Mouse (Mus musculus) ovary, adult 18-20 months (tissue): ENCODE data around the gene Coro1c.
A peak's percentile ranks its signal among the peaks of the same experiment; 100 is the strongest.

ENCODE experiments used
- DNase-seq: peaks from one replicate; pipeline ENCODE4 v3.0.0; 2022; ENCODE audit warnings: low spot score, mixed read lengths

Gene Coro1c

DNA sequence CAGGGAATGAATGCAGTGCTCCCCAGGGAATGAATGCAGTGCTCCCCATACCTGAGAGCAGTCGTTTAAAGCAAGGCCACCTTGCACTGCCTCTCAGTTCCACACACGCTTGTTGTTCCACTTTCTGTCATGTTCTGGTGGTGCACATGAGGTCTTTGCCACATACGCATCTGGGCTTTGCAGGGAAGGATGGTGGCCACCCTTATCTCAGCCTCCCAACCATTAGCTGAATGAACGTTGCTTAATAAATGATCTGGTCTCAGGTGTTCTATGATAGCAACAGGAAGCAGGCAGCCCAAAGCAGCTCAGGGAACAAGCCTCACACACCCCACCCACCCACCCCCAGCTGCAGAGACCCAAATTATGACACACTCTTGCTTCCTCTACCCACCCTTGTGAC lies 16.1 kb upstream of the Coro1c start:
- DNase-seq, result no peak

DNA sequence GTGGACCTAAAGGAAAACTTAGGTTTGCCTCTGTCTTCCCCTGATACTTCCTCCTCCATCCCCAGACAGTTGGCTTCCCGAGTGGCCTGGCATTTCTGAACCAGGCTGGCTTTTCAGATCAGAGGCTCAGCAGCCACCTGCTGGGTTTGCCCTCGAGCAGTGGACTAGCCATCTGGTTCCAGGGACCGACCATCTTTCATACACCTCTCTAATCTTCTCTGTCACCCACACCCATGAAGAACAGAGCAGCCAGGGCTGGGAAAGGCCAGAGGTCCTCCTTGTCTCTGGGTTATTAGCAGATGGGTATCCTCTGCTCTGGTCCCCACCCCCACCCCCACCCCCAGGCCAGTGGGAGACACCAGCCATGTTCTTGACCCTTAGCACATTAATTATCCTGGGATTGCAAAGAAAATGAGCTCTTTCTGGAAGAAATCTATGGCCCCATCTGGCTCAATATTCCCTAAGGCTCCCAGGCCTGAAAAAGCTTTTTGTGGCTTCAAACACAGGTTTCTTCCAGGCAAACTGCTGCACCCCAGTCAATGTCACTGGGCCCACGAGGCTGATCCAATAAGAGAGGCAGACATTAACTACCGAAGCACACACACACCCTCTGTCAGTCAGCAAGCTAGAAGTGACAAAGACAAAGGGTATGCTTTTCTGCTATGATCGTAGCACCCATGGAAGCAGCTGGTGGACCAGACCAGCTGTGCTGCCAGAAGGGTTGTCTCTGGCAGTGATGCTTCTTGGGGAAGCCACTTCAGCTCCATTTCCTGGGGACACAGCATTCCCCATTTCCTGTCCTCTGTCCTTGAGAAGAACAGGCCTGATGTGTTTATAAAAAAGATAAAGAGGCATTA lies 13.0 kb upstream of the Coro1c start:
- no peak for DNase-seq

DNA sequence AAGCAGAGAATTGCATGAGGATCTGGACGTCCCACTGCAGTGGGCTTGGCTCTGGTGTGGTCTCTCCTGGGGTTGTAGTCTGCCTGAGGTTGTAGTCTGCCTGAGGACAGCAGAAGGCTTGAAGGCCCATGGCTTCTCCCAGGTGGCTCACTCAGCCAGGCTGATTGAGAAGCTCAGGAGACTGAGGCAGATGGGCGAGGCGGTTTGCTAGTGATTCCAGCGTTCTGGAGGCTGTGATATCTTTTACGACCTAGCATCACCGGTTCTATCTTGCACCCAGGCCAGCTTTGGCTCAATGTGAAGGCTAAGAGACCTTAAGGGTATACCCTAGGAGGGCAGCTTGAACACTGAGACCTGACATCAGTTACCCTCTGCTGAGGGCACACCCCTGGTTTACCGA lies 10.5 kb upstream of the Coro1c start:
- no peak for DNase-seq

DNA sequence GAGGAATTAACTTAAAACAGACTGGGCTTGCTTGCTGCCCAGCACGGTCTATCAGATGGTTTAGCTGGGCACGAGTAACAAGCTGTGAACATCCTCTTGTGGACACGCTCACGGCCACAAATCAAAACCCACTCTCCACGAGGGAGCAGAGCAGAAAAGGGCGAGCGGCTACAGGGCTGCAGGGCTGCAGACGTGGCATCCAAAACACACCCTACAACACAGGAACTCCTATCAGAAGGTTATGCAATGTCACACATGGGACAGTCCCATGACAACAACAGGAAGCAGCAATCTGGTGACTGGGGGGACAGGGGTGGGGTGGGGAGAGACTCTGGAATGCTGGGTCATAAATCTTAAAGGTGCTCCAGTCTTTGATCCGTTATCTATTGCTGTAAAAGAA lies 10.1 kb upstream of the Coro1c start:
- DNase-seq, result no peak

DNA sequence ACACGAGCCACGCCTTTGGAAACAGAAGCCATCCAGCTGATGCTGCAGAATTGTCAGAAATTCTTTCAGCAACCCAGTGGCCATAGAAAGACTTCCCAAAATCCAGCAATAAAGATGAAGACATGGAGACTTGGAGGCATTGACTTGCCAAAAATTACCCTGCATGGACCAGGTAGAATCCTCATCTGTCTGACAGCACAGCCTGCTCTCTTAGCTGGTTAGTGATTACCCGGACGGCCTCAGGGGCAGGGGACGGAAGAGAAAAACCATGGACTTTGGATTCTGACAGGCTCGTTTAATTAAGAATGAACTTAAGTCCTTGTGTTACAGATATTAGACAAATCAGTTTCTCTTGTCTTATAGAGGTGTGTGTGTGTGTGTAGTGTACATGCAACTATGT lies 2.1 kb upstream of the Coro1c start:
- DNase-seq, result no peak

DNA sequence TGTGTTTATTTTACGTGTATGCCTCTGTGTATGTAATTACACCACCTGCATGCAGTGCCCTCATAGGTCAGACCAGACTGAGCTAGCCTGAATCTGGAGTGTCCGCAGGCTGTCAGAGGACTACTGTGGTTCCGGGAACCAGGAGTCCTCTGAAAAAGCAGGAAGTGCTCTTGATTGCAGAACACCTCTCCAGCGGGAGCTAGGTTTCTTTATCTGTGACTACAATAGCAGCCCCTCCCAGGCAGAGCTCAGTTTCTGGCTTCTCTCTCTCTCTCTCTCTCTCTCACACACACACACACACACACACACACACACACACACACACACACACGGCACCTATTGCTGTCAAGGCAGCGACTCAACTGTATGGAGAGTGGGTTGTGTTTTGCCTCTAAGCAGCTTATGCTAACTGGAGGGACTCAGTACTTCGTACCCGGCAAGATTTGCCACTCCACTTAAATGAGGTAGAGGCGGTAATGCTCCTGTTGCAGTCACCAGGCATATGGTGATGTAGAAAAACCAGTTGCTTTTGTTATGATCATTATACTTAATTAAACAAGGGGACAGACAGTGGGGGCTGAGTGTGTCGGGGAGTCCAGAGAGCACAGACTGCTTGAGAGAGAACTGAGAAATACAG lies 1.6 kb upstream of the Coro1c start:
- no peak for DNase-seq

DNA sequence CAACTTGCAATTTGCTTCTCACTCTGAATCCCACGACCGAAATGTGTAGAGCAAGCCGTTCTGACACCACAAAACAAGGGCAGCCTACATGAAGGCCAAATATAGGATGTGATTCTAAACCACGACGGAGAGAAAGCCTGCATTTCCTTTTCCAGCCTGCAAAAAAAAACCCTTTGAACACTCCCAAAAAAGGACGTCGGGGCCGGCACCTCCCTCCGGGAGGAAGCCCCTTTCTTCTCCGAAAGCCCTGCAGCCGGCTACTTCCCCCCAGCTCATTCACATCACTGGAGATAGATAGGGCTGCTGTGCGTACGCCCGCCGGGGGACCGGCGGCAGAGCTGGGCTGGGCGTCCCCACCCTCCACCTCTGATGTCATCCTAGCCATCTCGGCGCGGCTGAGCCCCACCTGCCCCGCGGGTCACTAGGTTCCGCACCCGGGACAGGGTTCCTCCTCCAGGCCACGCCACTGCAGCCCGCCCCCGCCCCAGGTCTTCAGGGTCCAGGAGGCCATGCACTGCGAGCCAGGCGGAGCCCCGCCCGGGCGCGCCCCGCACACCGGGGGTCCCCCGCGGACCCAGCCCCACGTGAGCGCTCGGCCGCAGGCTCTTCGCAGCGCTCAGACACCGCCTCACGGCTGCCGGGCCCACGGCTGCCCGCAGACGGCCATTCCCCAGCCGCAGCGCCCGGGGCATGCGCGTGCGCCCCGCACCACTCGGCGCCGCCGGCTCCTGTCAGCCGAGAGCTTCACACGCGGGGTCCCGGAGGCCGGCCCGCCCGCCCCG lies 581 bp downstream of the Coro1c start:
- DNase-seq, result no peak

DNA sequence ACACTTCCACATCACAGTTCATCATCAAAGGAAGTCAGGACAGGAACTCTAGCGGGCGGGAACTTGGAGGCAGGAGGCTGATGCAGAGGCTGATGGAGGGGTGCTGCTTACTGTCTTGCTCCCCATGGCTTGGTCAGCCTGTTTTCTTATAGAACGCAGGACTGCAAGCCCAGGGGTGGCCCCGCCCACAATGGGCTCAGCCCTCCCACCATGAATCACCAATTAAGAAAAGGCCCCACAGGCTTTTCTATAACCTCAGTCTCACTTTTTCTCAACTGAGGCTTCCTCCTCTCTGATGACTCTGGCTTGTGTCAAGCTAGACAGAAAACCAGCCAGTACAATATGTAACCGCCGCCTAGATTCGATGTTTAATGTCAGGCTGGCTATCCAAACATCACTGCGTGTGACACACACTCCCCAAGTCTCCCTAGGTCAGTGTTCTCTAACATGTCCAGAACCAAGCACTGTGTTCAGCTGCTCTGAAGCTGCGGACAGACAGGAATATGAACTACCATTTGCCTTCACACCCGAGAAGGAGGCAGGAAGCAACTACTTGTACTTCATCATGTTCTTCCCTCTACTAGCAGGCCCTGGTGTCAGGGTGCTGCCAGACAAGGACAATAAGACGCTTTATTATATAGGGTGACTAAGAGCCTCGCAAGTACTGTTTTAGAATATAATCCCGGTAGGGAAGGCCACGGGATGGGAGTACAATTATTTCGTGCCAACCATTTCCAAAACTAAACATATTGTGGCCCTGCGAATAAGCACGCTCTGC lies 1.4 kb downstream of the Coro1c start:
- no peak for DNase-seq

DNA sequence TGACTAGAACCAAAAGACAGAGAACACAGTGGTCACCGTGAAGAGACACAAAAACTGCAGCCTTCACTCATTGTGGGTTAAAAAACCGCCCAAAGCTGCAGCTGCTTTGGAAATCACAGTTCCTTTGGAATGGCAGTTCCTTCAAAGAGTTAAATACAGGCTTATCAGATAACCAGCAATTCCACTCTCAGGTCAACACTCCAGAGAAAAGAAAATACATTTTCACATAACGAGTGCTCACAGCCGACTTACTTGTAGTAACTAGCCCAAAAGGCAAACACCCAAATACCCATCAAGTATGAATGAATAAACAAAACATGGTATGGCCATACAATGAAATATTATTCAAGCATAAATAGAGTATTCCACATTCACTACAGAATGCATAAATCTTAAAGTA lies 3.6 kb downstream of the Coro1c start:
- DNase-seq, result no peak

DNA sequence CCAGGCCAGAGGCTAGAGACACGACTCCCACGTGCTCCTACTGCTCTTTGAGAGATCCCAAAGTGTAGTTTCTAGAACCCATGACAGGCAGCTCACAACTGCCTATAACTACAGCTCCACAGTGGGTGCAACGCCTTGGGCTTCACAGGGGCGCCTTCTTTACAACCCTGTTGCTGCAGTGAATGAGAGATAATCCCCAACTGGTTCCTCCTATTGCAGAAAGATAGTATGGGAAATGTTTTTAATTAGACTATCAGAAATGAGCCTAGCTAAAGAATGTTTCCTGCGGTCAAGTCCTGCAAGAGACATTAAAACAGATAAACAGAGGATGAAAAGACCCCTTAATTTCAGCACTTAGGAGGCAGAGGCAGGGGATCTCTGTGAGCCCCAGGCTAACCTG lies 5.6 kb downstream of the Coro1c start:
- no peak for DNase-seq

DNA sequence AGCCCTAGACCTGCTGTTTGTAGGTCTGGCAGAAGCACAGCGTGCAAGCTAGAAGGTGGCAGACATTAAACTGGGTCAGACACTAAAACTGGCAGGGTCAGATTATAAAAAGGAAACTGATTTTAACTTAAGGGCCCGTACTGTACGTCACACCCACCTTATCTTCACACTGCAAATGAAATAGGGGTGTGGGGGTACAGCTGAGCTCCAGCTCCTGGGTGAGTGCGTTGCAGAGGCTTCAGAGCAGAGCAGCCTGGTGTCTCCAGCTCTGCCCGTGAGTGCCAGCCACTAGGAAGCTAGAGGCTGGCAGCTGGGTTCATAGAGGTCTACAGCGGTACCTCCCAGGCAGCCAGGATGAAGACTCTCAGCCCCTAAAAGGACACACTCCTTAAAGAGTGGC lies 6.5 kb downstream of the Coro1c start:
- DNase-seq, result no peak

DNA sequence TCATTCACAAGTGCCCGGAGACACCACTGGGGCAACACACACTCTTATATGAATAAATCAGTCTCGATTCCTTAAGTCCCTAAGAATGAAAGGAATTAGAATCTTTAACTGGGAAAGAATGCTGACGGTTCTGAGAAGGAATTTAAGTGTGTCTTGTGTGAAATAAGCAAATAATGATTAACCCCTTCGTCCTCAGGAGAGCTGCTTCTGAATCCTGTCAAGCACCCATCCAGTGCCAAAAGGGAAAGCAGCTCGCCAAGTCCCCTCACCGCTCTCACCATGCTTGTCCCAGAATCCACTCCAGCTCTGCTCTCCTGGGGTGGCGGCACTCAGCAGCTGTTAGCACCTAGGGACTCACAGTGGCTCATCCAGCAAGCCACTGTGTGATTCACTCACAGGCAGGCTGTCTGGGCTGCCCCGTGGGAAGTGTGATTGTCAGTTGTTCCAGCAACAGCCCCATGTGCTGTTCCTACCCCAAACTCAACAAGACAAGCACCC lies 7.4 kb downstream of the Coro1c start:
- DNase-seq, result no peak

DNA sequence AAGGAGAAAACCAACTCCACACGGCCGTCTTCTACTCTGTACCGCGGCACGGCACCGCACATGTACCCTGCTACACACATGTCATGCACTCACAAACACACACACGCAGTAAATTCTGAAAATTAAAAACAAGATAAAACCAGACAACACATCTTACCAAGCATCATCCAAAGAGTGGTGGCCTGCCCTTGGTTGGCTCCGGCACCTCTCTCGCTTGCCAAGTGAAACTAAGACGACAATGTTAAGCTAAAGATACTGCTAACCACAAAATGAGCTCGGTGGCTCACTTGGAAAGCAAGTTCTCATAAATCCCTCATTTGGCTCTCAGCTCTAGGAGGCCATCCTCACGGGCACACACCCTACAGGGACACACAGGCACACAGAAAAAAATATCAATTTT lies 9.0 kb downstream of the Coro1c start:
- no peak for DNase-seq

DNA sequence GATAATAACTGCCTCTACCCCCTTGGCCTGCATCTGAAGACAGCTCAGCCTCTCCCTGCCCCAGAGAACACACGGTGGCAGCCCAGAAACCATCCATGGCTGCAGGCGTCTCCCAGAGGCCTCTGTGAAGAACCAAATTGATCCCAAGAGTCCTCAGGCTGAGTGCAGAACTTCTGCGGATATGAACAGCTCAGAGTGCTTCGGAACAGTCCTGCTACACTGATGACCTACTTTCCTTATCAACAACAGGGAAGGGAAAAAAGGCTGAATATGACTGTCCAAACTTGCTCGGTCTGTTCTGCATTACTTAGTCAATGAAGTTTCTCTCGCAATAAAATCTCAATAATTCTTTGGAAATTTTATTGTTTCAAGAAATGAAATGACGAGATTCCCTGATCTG lies 16.6 kb downstream of the Coro1c start:
- no peak for DNase-seq

DNA sequence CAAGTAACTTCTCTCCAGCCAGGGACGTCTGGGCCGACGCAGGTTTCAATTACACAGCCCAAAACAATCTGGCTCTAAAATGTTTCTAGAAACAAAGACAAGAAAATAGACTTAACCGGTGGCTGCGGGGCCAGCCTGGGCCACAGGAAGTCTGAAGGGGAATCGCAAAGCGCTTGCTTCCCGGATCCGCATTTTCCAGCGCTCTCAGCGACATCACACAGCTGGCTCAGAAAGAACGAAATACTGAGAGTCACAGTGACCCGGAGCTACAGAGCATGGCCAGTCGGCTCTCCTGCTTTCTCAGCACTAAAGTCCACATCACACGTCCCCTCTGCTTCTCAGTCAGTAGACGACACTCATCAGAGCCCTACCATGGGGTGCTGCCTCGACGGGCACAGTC lies 17.7 kb downstream of the Coro1c start:
- no peak for DNase-seq

DNA sequence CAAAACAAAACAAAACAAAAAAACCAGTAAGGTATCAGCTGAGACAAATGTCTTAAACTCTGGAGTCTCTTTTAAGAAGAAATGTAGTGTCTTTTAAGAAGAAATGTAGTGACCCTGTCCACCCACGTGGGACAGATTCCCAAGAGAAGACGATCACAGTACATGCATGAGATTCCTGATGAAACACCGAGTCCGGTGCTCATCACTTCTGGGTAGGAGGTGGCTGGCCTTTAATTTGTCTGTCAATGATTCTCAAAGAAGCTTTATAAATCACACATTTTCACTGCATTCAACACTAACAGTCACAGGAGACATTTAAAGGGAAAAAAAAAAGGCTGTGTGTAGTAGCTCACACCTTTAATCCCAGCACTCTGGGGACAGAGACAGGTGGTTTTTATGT lies 18.6 kb downstream of the Coro1c start:
- DNase-seq, result no peak

DNA sequence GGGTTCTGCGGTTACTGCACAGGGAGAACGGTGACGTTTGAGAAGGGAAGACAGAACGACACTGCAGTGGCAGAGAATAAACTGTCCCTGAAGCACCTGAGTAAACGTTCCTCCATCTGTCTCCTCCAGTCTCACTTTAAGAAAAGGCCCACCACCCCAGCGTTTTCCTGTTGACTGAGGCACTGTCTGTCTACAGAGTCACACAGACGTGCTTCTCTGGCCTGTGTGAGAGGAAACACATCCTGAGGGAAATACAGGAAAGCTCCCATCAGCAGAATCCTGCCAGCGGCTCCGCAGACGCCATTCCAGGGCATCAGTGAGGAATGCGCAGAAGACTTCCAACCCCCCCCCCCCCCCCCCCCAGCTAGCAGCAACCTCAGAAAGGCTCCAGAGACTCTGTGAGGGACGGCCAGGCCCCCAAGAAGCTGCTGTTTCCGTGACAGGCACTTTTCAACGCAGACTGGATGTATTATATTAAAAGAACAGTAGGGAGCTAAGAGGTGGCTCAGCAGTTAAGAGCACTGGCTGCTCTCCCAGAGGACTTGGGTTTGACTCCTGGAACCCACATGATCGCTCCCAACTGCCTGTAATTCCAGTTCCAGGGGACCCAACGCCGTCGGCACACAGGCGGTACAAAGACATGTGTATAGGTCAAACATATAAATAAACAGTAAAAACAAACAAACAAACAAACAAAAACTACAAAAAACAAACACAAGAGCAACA lies 19.2 kb downstream of the Coro1c start:
- no peak for DNase-seq

DNA sequence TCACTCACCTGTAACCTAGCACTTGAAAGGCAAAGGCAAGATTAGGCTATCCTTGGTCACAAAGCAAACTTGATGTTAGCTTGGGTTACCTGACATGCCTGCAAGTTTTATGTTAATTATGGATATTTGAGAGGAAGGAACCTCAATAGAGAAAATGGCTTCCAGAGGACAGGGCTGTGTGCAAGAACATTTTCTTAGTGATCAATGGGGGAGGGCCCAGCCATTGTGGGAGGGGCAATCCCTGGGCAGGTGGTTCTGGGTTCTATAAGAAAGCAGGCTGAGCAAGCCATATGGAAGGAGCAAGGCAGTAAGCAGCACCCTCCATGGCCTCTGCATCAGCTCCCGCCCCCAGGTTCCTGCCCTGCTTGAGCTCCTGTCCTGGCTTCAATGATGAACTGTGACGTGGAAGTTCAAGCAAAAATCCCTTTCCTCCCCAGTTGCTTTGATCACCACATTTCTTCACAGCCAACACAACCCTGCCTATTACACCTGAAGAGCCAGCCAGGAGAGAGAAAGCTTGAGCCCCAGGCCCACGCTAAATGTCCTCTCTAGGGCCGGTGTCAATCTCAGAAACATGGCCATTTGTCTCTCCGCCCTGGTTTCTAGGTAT lies 20.3 kb downstream of the Coro1c start:
- no peak for DNase-seq

DNA sequence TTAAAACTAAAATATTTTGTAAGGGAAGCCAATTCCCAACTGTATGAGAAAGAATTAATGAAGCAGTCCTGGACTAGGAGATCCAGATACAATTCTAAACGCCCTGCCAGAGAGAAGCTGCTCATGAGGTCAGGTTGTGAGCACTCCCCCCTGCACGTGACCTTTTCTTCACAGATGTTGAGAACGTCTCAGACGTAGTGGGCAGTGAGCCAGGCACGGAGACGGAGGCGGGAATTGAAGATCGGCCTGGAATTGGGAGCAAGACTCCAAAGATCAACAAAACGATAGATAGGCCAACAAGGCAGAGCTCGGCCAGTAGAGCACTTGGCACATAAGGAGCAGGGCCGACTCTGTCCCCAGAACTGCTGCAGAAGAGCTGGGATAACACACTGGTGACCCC lies 21.4 kb downstream of the Coro1c start:
- peak; percentile 48 for DNase-seq

DNA sequence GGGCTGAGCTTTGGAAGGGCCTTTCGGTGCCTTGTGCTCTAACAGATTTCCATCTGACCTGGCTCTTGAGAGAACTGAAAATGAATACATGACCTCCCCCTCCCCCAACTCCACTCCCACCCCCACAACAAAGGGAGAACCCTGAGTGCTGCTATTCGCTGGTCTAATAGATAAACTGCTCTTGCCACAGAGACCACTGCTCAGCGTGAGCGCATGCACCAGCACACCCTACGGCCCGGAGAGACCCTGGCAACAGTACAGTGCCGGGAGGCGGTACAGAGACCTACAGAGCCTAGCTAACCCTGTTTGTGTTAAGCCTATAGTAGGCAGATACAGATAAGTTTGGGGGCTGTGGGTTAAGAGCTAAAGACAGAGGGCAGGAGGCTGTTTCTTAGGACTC lies 22.9 kb downstream of the Coro1c start:
- DNase-seq, result no peak

DNA sequence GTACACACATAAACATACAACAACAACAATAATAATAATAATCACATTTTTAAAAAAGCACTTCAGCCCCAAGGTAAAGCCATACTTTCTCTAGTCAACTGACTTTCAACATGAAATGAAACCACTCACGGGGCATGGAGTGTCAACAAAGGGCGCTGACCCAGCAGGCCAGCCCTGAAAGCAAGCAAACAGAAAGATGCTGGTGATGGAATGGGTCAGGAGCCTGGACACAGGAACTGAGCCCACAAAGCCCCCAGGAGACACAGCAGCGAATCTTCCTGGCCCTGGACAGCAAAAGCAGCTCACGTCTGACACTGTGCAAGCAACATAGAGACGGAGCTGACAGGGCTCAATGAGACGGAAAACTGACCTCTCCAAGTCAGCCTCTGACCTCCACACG lies 23.8 kb downstream of the Coro1c start:
- no peak for DNase-seq
